In genomic region chr1:73987705-73988201, GRCm38 (mm10) we compare ENCODE assay signal across 10 mouse cellular contexts.
DNase-seq lines count a peak whose midpoint lies in the region; ATAC-seq and TF ChIP-seq lines count a peak whose summit lies in the region.
"Had no signal": no experiment of that assay in that cellular context is flagged by ENCODE, and none has a peak within 500 bp of the region (broad histone marks: within the 10 kb centered on the region; RNA-seq: fewer than 3 reads in every experiment).

No protein-coding gene starts in this region.

- 53% methylated on average over 9 of the region's 9 CpGs for WGBS in intestine, embryonic 14.5 days
- WGBS in intestine, postnatal 0 days, result 51% methylated on average over 6 of the region's 9 CpGs
- WGBS in heart, embryonic 10.5 days, result 49% methylated on average over 6 of the region's 9 CpGs
- WGBS in kidney, embryonic 15.5 days, result 42% methylated on average over 8 of the region's 9 CpGs

- H3K9ac ChIP-seq in intestine, embryonic 14.5 days (ENCODE audit: low read length), result no peak overlapping the region
- no peak overlapping the region for H3K9ac ChIP-seq in intestine, postnatal 0 days (ENCODE audit: low read depth, low read length)
- no peak overlapping the region for H3K9ac ChIP-seq in kidney, embryonic 15.5 days

- TF ChIP-seq CTCF in intestine, postnatal 0 days (IDR thresholded peaks at IDR 0.05; ENCODE audit: low read depth), result no peak

- 0 out of 2 replicates have a peak overlapping the region, but pooled peaks have one; percentile 27 for H3K27ac ChIP-seq in intestine, embryonic 14.5 days (ENCODE audit: low read depth)
- H3K27ac ChIP-seq in intestine, postnatal 0 days (ENCODE audit: low read depth, low read length), result no peak overlapping the region; the same call in 1 of the 2 replicates
- peak overlapping the region; percentile 49 for H3K27ac ChIP-seq in heart, embryonic 10.5 days
- peak overlapping the region; percentile 48; the same call in 1 of the 2 replicates for H3K27ac ChIP-seq in kidney, embryonic 15.5 days

- no peaks in the 10 kb centered on the region for H3K27me3 ChIP-seq in intestine, embryonic 14.5 days (replicated peaks; ENCODE audit: control insufficient read depth, insufficient read depth, low read length)
- H3K27me3 ChIP-seq in intestine, postnatal 0 days (replicated peaks; ENCODE audit: control insufficient read depth, insufficient read depth, low read length), result no peaks in the 10 kb centered on the region
- H3K27me3 ChIP-seq in heart, embryonic 10.5 days (ENCODE audit: insufficient read depth, poor library complexity, severe bottlenecking), result peaks cover 42% of the 10 kb centered on the region
- H3K27me3 ChIP-seq in kidney, embryonic 15.5 days, result no peaks in the 10 kb centered on the region

- H3K36me3 ChIP-seq in intestine, embryonic 14.5 days (ENCODE audit: control insufficient read depth, insufficient read depth, low read length), result peaks cover 54% of the 10 kb centered on the region
- H3K36me3 ChIP-seq in intestine, postnatal 0 days (ENCODE audit: control insufficient read depth, insufficient read depth), result peaks cover 38% of the 10 kb centered on the region; the same call in 1 of the 2 replicates
- peaks cover 80% of the 10 kb centered on the region for H3K36me3 ChIP-seq in heart, embryonic 10.5 days
- H3K36me3 ChIP-seq in kidney, embryonic 15.5 days, result peaks cover 79% of the 10 kb centered on the region

- no peak for ATAC-seq in intestine, embryonic 14.5 days (replicated peaks; ENCODE audit: low FRiP score, low TSS enrichment, low read depth)
- ATAC-seq in intestine, postnatal 0 days, result no peak
- 0 out of 2 replicates have a peak, but pooled peaks have one; percentile 20 for ATAC-seq in kidney, embryonic 15.5 days (replicated peaks; ENCODE audit: low FRiP score)
- ATAC-seq in erythroid progenitor cell, adult 5-6 weeks (replicated peaks; ENCODE audit: low FRiP score, poor library complexity, severe bottlenecking), result no peak
- ATAC-seq in erythroblast, adult 5-6 weeks (replicated peaks; ENCODE audit: low FRiP score, poor library complexity, severe bottlenecking), result no peak
- ATAC-seq: activated CD4-positive, CD25-positive, alpha-beta regulatory T cell, adult 4 months had no signal

- DNase-seq in intestine, embryonic 14.5 days (ENCODE audit: low spot score), result no peak
- peak; percentile 85 for DNase-seq in heart, embryonic 10.5 days (ENCODE audit: low spot score)
- peak; percentile 71 for DNase-seq in lung, postnatal 14 days
- no peak for DNase-seq in urinary bladder, adult 2 months (ENCODE audit: low spot score)

- H3K4me2 ChIP-seq in intestine, embryonic 14.5 days (ENCODE audit: low read length), result no peak overlapping the region
- H3K4me2 ChIP-seq in intestine, postnatal 0 days (replicated peaks; ENCODE audit: low read depth), result no peak overlapping the region
- no peak overlapping the region for H3K4me2 ChIP-seq in kidney, embryonic 15.5 days

- H3K9me3 ChIP-seq in intestine, embryonic 14.5 days (ENCODE audit: control insufficient read depth, low read length), result no peaks in the 10 kb centered on the region
- H3K9me3 ChIP-seq in intestine, postnatal 0 days (ENCODE audit: control insufficient read depth), result no peaks in the 10 kb centered on the region
- no peaks in the 10 kb centered on the region for H3K9me3 ChIP-seq in heart, embryonic 10.5 days
- no peaks in the 10 kb centered on the region for H3K9me3 ChIP-seq in kidney, embryonic 15.5 days (replicated peaks)

- H3K4me1 ChIP-seq in intestine, embryonic 14.5 days (replicated peaks; ENCODE audit: control insufficient read depth, insufficient read depth, low read length), result no peaks in the 10 kb centered on the region
- no peaks in the 10 kb centered on the region for H3K4me1 ChIP-seq in intestine, postnatal 0 days (replicated peaks; ENCODE audit: control insufficient read depth, insufficient read depth, low read length)
- H3K4me1 ChIP-seq in heart, embryonic 10.5 days, result peaks cover 29% of the 10 kb centered on the region
- H3K4me1 ChIP-seq in kidney, embryonic 15.5 days, result peaks cover 15% of the 10 kb centered on the region

- H3K4me3 ChIP-seq in intestine, embryonic 14.5 days (ENCODE audit: low read depth, low read length), result no peak overlapping the region
- H3K4me3 ChIP-seq in intestine, postnatal 0 days (ENCODE audit: low read depth, low read length), result no peak overlapping the region
- no peak overlapping the region for H3K4me3 ChIP-seq in heart, embryonic 10.5 days
- no peak overlapping the region for H3K4me3 ChIP-seq in kidney, embryonic 15.5 days (replicated peaks)
- H3K4me3 ChIP-seq: myocyte had no signal

Comparison
In these comparisons a context has a peak if more than half of its experiments do, and no peak if none do; other contexts are left out.
1. DNase-seq: peak in heart, embryonic 10.5 days (single experiment) and lung, postnatal 14 days (single experiment); none in intestine, embryonic 14.5 days (single experiment) and urinary bladder, adult 2 months (single experiment).